Comparison of ENCODE assay signal across 8 mouse cellular contexts in the genomic region with DNA sequence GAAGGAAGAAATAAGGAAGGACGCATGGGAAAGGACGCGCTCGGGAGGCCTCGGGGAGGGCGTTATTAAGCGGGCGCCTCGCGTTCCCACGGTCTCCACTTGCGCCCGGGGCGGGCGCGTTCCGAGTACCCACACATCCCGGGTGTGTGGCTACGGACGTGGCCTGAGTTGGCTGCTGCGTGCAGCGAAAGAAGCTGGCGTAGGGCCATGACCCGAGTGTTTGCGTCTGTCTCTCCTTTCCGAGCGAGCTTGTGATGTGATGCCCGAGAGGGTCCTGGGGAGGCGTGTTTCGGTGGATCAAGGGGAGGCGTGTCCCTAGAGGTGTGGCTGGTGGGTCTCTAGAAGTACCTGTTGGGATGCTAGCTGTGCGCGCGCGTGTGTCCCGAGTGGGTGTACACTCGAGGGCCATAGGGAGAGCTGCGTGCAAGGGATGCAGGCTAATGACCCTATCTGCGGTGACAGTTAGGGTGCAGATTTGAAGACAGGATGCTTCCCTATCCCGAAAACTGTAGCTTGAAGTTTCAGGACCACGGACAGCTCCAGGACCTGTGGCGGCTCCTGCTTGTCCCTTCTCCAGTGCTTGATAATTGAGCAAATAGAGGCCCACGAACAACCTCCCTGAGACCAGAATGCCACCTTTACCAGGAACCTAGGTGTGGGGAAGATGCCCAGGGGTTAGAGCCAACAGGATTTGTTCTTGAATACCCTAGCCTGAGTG. TPM values are rescaled to one million over a fixed set of nuclear protein-coding genes. Genes with fewer than 3 reads are reported as not detected.
DNase-seq lines count a peak whose midpoint lies in the region; ATAC-seq and TF ChIP-seq lines count a peak whose summit lies in the region.

No protein-coding gene starts in this region.

- no peaks in the 10 kb centered on the region for H3K36me3 ChIP-seq in intestine, embryonic 16.5 days (ENCODE audit: control insufficient read depth, insufficient read depth, low read length)
- H3K36me3 ChIP-seq in lung, embryonic 14.5 days (ENCODE audit: insufficient read depth), result no peaks in the 10 kb centered on the region

- DNase-seq in heart, adult 18-20 months, result peak; percentile 58 to 88
- DNase-seq in heart, adult 11 months, result no peak
- peak; percentile 74 for DNase-seq in cerebellum, adult 9-10 months
- peak; percentile 80 for DNase-seq in gastrocnemius, postnatal 10 days
- DNase-seq in lung, embryonic 14.5 days, result peak; percentile 94

- no peak overlapping the region for H3K27ac ChIP-seq in intestine, embryonic 16.5 days (ENCODE audit: low read length)
- H3K27ac ChIP-seq in lung, embryonic 14.5 days (ENCODE audit: low read depth), result no peak overlapping the region
- peak overlapping the region; percentile 31 for H3K27ac ChIP-seq in olfactory bulb, adult 2 months (ENCODE audit: insufficient read depth, low read depth, low read length)

- H3K4me3 ChIP-seq in intestine, embryonic 16.5 days (ENCODE audit: low read length), result peak overlapping the region; percentile 67; the same call in 1 of the 2 replicates
- H3K4me3 ChIP-seq in lung, embryonic 14.5 days (ENCODE audit: low read depth, low read length), result peak overlapping the region; percentile 55
- peak overlapping the region; percentile 84 for H3K4me3 ChIP-seq in olfactory bulb, adult 2 months (ENCODE audit: insufficient read depth, low read depth, low read length)

- 2% methylated on average over 43 of the region's 43 CpGs for WGBS in intestine, embryonic 16.5 days
- 3% methylated on average over 43 of the region's 43 CpGs for WGBS in lung, embryonic 14.5 days
- 3% methylated on average over 43 of the region's 43 CpGs for WGBS in olfactory bulb, adult 2 months

- TF ChIP-seq CTCF in lung, embryonic 14.5 days (IDR thresholded peaks at IDR 0.05; ENCODE audit: low read depth), result no peak
- TF ChIP-seq CTCF in olfactory bulb, adult 2 months (IDR thresholded peaks at IDR 0.05; ENCODE audit: insufficient read depth, low read depth, low read length), result no peak

- H3K4me1 ChIP-seq in intestine, embryonic 16.5 days (ENCODE audit: control insufficient read depth, insufficient read depth, low read length), result peaks cover 13% of the 10 kb centered on the region
- 0 out of 2 replicates have a peak, but pooled peaks cover 4% of the 10 kb centered on the region for H3K4me1 ChIP-seq in lung, embryonic 14.5 days (ENCODE audit: insufficient read depth)
- peaks cover 52% of the 10 kb centered on the region for H3K4me1 ChIP-seq in olfactory bulb, adult 2 months (ENCODE audit: control insufficient read depth, insufficient read depth, low read length)

- no peak for ATAC-seq in intestine, embryonic 16.5 days
- ATAC-seq in lung, embryonic 14.5 days (ENCODE audit: insufficient read depth), result no peak
- no peak for ATAC-seq in frontal cortex, adult (ENCODE audit: low TSS enrichment)

- H3K27me3 ChIP-seq in intestine, embryonic 16.5 days (replicated peaks; ENCODE audit: control insufficient read depth, insufficient read depth, low read length), result peaks cover 40% of the 10 kb centered on the region
- H3K27me3 ChIP-seq in lung, embryonic 14.5 days (ENCODE audit: insufficient read depth, low read length), result peaks cover 41% of the 10 kb centered on the region

- peak overlapping the region; percentile 95 for H3K4me2 ChIP-seq in intestine, embryonic 16.5 days (ENCODE audit: low read depth, low read length)
- peak overlapping the region; percentile 96 for H3K4me2 ChIP-seq in lung, embryonic 14.5 days

- no peak overlapping the region for H3K9ac ChIP-seq in intestine, embryonic 16.5 days (ENCODE audit: low read depth, low read length)
- H3K9ac ChIP-seq in lung, embryonic 14.5 days, result no peak overlapping the region

- H3K9me3 ChIP-seq in intestine, embryonic 16.5 days (ENCODE audit: control insufficient read depth, low read length), result no peaks in the 10 kb centered on the region
- no peaks in the 10 kb centered on the region for H3K9me3 ChIP-seq in lung, embryonic 14.5 days (ENCODE audit: low read depth, low read length)

- no peak for TF ChIP-seq POLR2A in olfactory bulb, adult 2 months (IDR thresholded peaks at IDR 0.05; ENCODE audit: insufficient read depth, low read depth, low read length)

RNA-seq across cellular contexts. Expression of a gene that starts 1.4 kb away (rescaled TPM):
- total RNA-seq in heart, adult 18-20 months (2021), result 10 to 100 TPM; 14.8 to 15.1 TPM
- total RNA-seq in gastrocnemius, postnatal 10 days (2021), result under 1 TPM; 0.86 to 0.96 TPM
- 0.04 TPM in 1 of 2 replicates, not detected in the other for polyA plus RNA-seq in intestine, embryonic 16.5 days (2015; fragmentation: Nextera tagmentation; extraction: Ambion mirVana)
- 0.14 TPM in 1 of 2 replicates, not detected in the other for polyA plus RNA-seq in lung, embryonic 14.5 days (2014; fragmentation: Nextera tagmentation; extraction: Ambion mirVana)
- not detected in 2 replicates for polyA plus RNA-seq in olfactory bulb, adult 2 months (2012; ENCODE audit: insufficient read depth, insufficient read length, low replicate concordance, missing spikeins)

RNA-seq across cellular contexts. Expression of a gene that starts 13.5 kb away (rescaled TPM):
- 1,000 to 10,000 TPM; 1,459 to 1,479 TPM for total RNA-seq in heart, adult 18-20 months (2021)
- 100 to 1,000 TPM; 420 to 439 TPM for total RNA-seq in gastrocnemius, postnatal 10 days (2021)
- 1,158 and 1,189 TPM in 2 replicates for polyA plus RNA-seq in intestine, embryonic 16.5 days (2015; fragmentation: Nextera tagmentation; extraction: Ambion mirVana)
- polyA plus RNA-seq in lung, embryonic 14.5 days (2014; fragmentation: Nextera tagmentation; extraction: Ambion mirVana), result 842 and 871 TPM in 2 replicates
- not detected in 2 replicates for polyA plus RNA-seq in olfactory bulb, adult 2 months (2012; ENCODE audit: insufficient read depth, insufficient read length, low replicate concordance, missing spikeins)

RNA-seq across cellular contexts. Expression of a gene that starts 28.6 kb away (rescaled TPM):
- 10 to 100 TPM; 46.3 to 49.5 TPM for total RNA-seq in heart, adult 18-20 months (2021)
- total RNA-seq in gastrocnemius, postnatal 10 days (2021), result 10 to 100 TPM; 20.8 to 24.6 TPM
- 38.8 and 40.5 TPM in 2 replicates for polyA plus RNA-seq in intestine, embryonic 16.5 days (2015; fragmentation: Nextera tagmentation; extraction: Ambion mirVana)
- 44.2 and 44.6 TPM in 2 replicates for polyA plus RNA-seq in lung, embryonic 14.5 days (2014; fragmentation: Nextera tagmentation; extraction: Ambion mirVana)
- polyA plus RNA-seq in olfactory bulb, adult 2 months (2012; ENCODE audit: insufficient read depth, insufficient read length, low replicate concordance, missing spikeins), result not detected in 2 replicates

RNA-seq across cellular contexts. Expression of a gene that starts 29.0 kb away (rescaled TPM):
- total RNA-seq in heart, adult 18-20 months (2021), result 1 to 10 TPM; 7.2 to 7.9 TPM
- 1 to 10 TPM; 2.3 to 2.7 TPM for total RNA-seq in gastrocnemius, postnatal 10 days (2021)
- 0.21 and 0.56 TPM in 2 replicates for polyA plus RNA-seq in intestine, embryonic 16.5 days (2015; fragmentation: Nextera tagmentation; extraction: Ambion mirVana)
- polyA plus RNA-seq in lung, embryonic 14.5 days (2014; fragmentation: Nextera tagmentation; extraction: Ambion mirVana), result 0.24 and 0.84 TPM in 2 replicates
- polyA plus RNA-seq in olfactory bulb, adult 2 months (2012; ENCODE audit: insufficient read depth, insufficient read length, low replicate concordance, missing spikeins), result not detected in 2 replicates

RNA-seq across cellular contexts. Expression of a gene that starts 35.8 kb away (rescaled TPM):
- 100 to 1,000 TPM; 213 to 227 TPM for total RNA-seq in heart, adult 18-20 months (2021)
- total RNA-seq in gastrocnemius, postnatal 10 days (2021), result 100 to 1,000 TPM; 265 to 287 TPM
- polyA plus RNA-seq in intestine, embryonic 16.5 days (2015; fragmentation: Nextera tagmentation; extraction: Ambion mirVana), result 120 and 128 TPM in 2 replicates
- 88.2 and 92.9 TPM in 2 replicates for polyA plus RNA-seq in lung, embryonic 14.5 days (2014; fragmentation: Nextera tagmentation; extraction: Ambion mirVana)
- not detected in 2 replicates for polyA plus RNA-seq in olfactory bulb, adult 2 months (2012; ENCODE audit: insufficient read depth, insufficient read length, low replicate concordance, missing spikeins)

Comparison
In these comparisons a context has a peak if more than half of its experiments do, and no peak if none do; other contexts are left out.
1. RNA of a gene that starts 1.4 kb away (polyA plus RNA-seq): not detected in olfactory bulb, adult 2 months; 0.04 TPM in intestine, embryonic 16.5 days and 0.14 TPM in lung, embryonic 14.5 days; every median in the first group is over 10 times any median in the second.
2. RNA of a gene that starts 28.6 kb away (polyA plus RNA-seq): 44.2 to 44.6 TPM in lung, embryonic 14.5 days and 38.8 to 40.5 TPM in intestine, embryonic 16.5 days; not detected in olfactory bulb, adult 2 months; every median in the first group is over 10 times any median in the second.
3. Peak in every context shown above with its lines, with median percentiles within 50 percentile points of each other: H3K4me3 ChIP-seq.